Mouse (Mus musculus) heart, postnatal 0 days (tissue): Measurements from ENCODE around the gene 2410131K14Rik.

ENCODE experiments used
- CTCF ChIP-seq: IDR thresholded peaks from 2 replicates; pipeline ENCODE4 v1.5.1; 2016; ENCODE audit warnings: antibody characterized with exemption, control low read depth, low read depth
- EP300 ChIP-seq: IDR thresholded peaks from 2 replicates; pipeline ENCODE4 v1.6.1; 2016; ENCODE audit warnings: antibody characterized with exemption, low read depth

DNA sequence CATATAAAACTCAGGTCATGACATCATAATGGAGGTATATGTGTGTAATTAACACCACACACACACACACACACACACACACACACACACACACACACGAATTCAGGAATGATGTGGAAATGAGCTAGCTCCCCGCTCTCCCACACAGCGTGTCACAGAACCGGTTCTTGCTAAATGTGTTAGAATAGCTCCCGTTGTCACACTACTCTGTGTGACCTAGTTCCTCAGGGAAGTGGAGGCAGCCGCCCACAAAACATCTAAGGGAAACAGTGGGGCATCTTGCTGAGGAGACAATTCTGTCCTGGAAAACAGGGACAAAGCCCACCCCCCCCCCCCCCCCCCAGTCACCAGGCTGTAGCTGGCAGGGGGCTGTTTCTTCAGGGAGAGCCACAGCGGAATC, 31.3 kb downstream of the 2410131K14Rik start:
- TF ChIP-seq EP300, result no peak
- no peak for TF ChIP-seq CTCF
